Mouse (Mus musculus) lung, postnatal 10 days (tissue): Measurements from ENCODE around the gene Rere.
A peak's percentile ranks its signal among the peaks of the same experiment; 100 is the strongest.

Experiments used
- DNase-seq: peaks from one replicate; pipeline ENCODE4 v3.0.0; 2021

Gene Rere

GRCm38 (mm10) chr4:150351419-150352075 is 70.1 kb downstream of the Rere start:
- DNase-seq, result no peak

- no peak for DNase-seq
Measured at GRCm38 (mm10) chr4:150352736-150353135, 71.3 kb downstream of the Rere start.

- DNase-seq, result no peak
Measured at GRCm38 (mm10) chr4:150353376-150353900, 72.0 kb downstream of the Rere start.

GRCm38 (mm10) chr4:150355801-150356200 is 74.4 kb downstream of the Rere start:
- DNase-seq, result no peak

- DNase-seq, result peak; percentile 22
Measured at GRCm38 (mm10) chr4:150361986-150362691, 80.7 kb downstream of the Rere start.

GRCm38 (mm10) chr4:150362858-150363257 is 81.4 kb downstream of the Rere start:
- no peak for DNase-seq

GRCm38 (mm10) chr4:150364786-150365185 is 83.3 kb downstream of the Rere start:
- no peak for DNase-seq

GRCm38 (mm10) chr4:150366510-150367208 is 85.2 kb downstream of the Rere start:
- peak; percentile 33 for DNase-seq

GRCm38 (mm10) chr4:150371580-150372380 is 90.3 kb downstream of the Rere start:
- peak; percentile 90 for DNase-seq

- DNase-seq, result no peak
Measured at GRCm38 (mm10) chr4:150372631-150373041, 91.2 kb downstream of the Rere start.

- peak; percentile 64 for DNase-seq
Measured at GRCm38 (mm10) chr4:150373111-150374109, 92.0 kb downstream of the Rere start.

- DNase-seq, result no peak
Measured at GRCm38 (mm10) chr4:150374651-150375447, 93.4 kb downstream of the Rere start.

GRCm38 (mm10) chr4:150375448-150375935 is 94.0 kb downstream of the Rere start:
- no peak for DNase-seq

- no peak for DNase-seq
Measured at GRCm38 (mm10) chr4:150379313-150379712, 97.9 kb downstream of the Rere start.

- DNase-seq, result no peak
Measured at GRCm38 (mm10) chr4:150379772-150380171, 98.3 kb downstream of the Rere start.

- no peak for DNase-seq
Measured at GRCm38 (mm10) chr4:150380273-150380672, 98.8 kb downstream of the Rere start.

- DNase-seq, result no peak
Measured at GRCm38 (mm10) chr4:150382504-150382903, 101.1 kb downstream of the Rere start.

- no peak for DNase-seq
Measured at GRCm38 (mm10) chr4:150384405-150384804, 103.0 kb downstream of the Rere start.

GRCm38 (mm10) chr4:150384899-150385298 is 103.5 kb downstream of the Rere start:
- DNase-seq, result no peak

- DNase-seq, result no peak
Measured at GRCm38 (mm10) chr4:150388518-150388917, 107.1 kb downstream of the Rere start.
